ENCODE assay signal across 8 mouse cellular contexts in the genomic region with DNA sequence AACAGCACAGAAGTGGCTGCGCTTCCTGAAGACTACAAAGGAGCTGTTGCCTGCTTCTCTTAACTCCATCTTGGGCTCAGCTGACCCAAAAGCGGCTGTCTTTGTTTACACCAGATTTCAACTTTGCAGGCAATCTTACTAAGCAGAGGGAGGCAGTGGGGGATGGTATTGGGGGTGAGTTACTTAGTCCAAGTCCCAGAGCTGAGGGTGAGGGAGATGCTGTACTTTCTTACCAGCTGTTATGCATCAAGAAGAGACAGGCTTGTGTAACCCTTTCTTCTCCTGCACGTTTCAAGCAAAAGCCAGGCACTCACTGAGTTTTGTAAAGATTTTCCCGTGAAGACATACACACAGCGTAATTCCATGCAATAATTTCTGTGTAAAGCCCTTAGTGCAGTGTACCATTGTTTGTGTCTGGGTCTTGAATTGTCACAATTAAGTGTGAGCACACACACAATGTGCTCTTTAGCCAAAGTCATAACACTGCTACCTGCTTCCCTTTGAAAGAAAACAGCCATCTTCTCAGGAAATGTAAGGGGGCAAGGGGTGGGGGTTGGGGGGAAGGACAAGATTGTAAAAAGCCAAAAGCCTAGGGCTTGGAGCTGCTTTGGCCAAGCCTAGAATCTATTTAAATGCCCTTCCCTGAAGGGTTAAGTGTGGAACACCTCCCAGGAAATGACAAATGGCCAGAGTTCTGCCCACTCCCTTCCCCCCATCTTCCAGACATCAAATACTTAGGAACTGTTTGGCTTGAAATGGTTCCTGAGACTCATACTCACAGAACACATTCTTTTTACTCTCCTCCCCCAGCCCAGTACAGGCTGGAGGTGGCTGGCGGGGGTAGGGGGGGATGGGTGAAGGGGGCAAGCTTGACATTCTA. TPM values are rescaled to one million over a fixed set of nuclear protein-coding genes. Genes with fewer than 3 reads are reported as not detected.
DNase-seq lines count a peak whose midpoint lies in the region; ATAC-seq and TF ChIP-seq lines count a peak whose summit lies in the region.

No protein-coding gene starts in this region.

- H3K9me3 ChIP-seq in midbrain, embryonic 10.5 days (replicated peaks), result no peaks in the 10 kb centered on the region
- H3K9me3 ChIP-seq in midbrain, embryonic 16.5 days (replicated peaks; ENCODE audit: control insufficient read depth, low read length, poor library complexity, severe bottlenecking), result no peaks in the 10 kb centered on the region
- no peaks in the 10 kb centered on the region for H3K9me3 ChIP-seq in intestine, embryonic 15.5 days
- H3K9me3 ChIP-seq in liver, postnatal 0 days (ENCODE audit: low read length), result no peaks in the 10 kb centered on the region

- no peak overlapping the region for H3K4me2 ChIP-seq in midbrain, embryonic 16.5 days (ENCODE audit: low read length)
- peak overlapping the region; percentile 41 for H3K4me2 ChIP-seq in intestine, embryonic 15.5 days (replicated peaks)
- H3K4me2 ChIP-seq in liver, postnatal 0 days (ENCODE audit: low read depth, low read length), result 0 out of 2 replicates have a peak overlapping the region, but pooled peaks have one; percentile 18

- peaks cover 19% of the 10 kb centered on the region for H3K4me1 ChIP-seq in midbrain, embryonic 10.5 days
- no peaks in the 10 kb centered on the region for H3K4me1 ChIP-seq in midbrain, embryonic 16.5 days (ENCODE audit: control insufficient read depth, insufficient read depth, low read length)
- peaks cover 9% of the 10 kb centered on the region; the same call in 1 of the 2 replicates for H3K4me1 ChIP-seq in intestine, embryonic 15.5 days (replicated peaks)
- no peaks in the 10 kb centered on the region for H3K4me1 ChIP-seq in liver, postnatal 0 days (ENCODE audit: insufficient read depth)

- 49% methylated on average over 6 of the region's 6 CpGs for WGBS in midbrain, embryonic 10.5 days
- 56% methylated on average over 6 of the region's 6 CpGs for WGBS in midbrain, embryonic 16.5 days
- 21% methylated on average over 6 of the region's 6 CpGs for WGBS in intestine, embryonic 15.5 days
- WGBS in liver, postnatal 0 days (ENCODE audit: insufficient replicate concordance), result 53% methylated on average over 6 of the region's 6 CpGs

- no peak overlapping the region for H3K9ac ChIP-seq in midbrain, embryonic 16.5 days (ENCODE audit: low read depth, low read length)
- no peak overlapping the region for H3K9ac ChIP-seq in intestine, embryonic 15.5 days
- H3K9ac ChIP-seq in liver, postnatal 0 days (replicated peaks), result no peak overlapping the region

- H3K27ac ChIP-seq in midbrain, embryonic 10.5 days (replicated peaks), result peak overlapping the region; percentile 49; the same call in 1 of the 2 replicates
- no peak overlapping the region for H3K27ac ChIP-seq in midbrain, embryonic 16.5 days (ENCODE audit: low read length)
- peak overlapping the region; percentile 90 for H3K27ac ChIP-seq in intestine, embryonic 15.5 days
- H3K27ac ChIP-seq in liver, postnatal 0 days (ENCODE audit: low read depth), result peak overlapping the region; percentile 44; the same call in 1 of the 2 replicates

- no peaks in the 10 kb centered on the region for H3K36me3 ChIP-seq in midbrain, embryonic 10.5 days
- H3K36me3 ChIP-seq in midbrain, embryonic 16.5 days (ENCODE audit: control insufficient read depth, insufficient read depth, low read length), result no peaks in the 10 kb centered on the region
- H3K36me3 ChIP-seq in intestine, embryonic 15.5 days, result no peaks in the 10 kb centered on the region
- H3K36me3 ChIP-seq in liver, postnatal 0 days (replicated peaks; ENCODE audit: insufficient read depth, low read length), result no peaks in the 10 kb centered on the region

- peak; percentile 25 for DNase-seq in midbrain, embryonic 10.5 days (ENCODE audit: low spot score)
- peak; percentile 68 for DNase-seq in gastrocnemius, postnatal 25 days
- no peak for DNase-seq in liver, postnatal 0 days
- peak; percentile 64 for DNase-seq in testis, postnatal 14 days (ENCODE audit: low spot score)
- DNase-seq in c-Kit-positive CD71-positive TER-119-positive erythroid progenitor cells, embryonic 14.5 days (ENCODE audit: low spot score), result no peak
- no peak for DNase-seq in MN1 (ENCODE audit: low spot score)

- TF ChIP-seq CTCF in liver, postnatal 0 days (IDR thresholded peaks at IDR 0.05; ENCODE audit: low read depth), result no peak

- no peak for TF ChIP-seq EP300 in liver, postnatal 0 days (IDR thresholded peaks at IDR 0.05; ENCODE audit: low read depth)

- ATAC-seq in midbrain, embryonic 16.5 days, result no peak
- ATAC-seq in intestine, embryonic 15.5 days, result peak; percentile 91
- no peak for ATAC-seq in liver, postnatal 0 days

- no peaks in the 10 kb centered on the region for H3K27me3 ChIP-seq in midbrain, embryonic 10.5 days (ENCODE audit: low read depth, poor library complexity, severe bottlenecking)
- H3K27me3 ChIP-seq in midbrain, embryonic 16.5 days (ENCODE audit: control insufficient read depth, insufficient read depth, low read depth, low read length), result no peaks in the 10 kb centered on the region
- H3K27me3 ChIP-seq in intestine, embryonic 15.5 days (replicated peaks), result no peaks in the 10 kb centered on the region
- H3K27me3 ChIP-seq in liver, postnatal 0 days (ENCODE audit: insufficient read depth, low read length), result no peaks in the 10 kb centered on the region

- no peak overlapping the region for H3K4me3 ChIP-seq in midbrain, embryonic 10.5 days
- no peak overlapping the region for H3K4me3 ChIP-seq in midbrain, embryonic 16.5 days (ENCODE audit: low read depth, low read length)
- no peak overlapping the region for H3K4me3 ChIP-seq in intestine, embryonic 15.5 days (replicated peaks)
- no peak overlapping the region for H3K4me3 ChIP-seq in liver, postnatal 0 days (ENCODE audit: low read depth, low read length)

RNA-seq across cellular contexts. Expression of a gene that starts 15.0 kb away (rescaled TPM):
- 84.9 and 139 TPM in 2 replicates for polyA plus RNA-seq in midbrain, embryonic 10.5 days (2016; fragmentation: Nextera tagmentation; extraction: Ambion mirVana)
- 62.8 and 78.9 TPM in 2 replicates for polyA plus RNA-seq in midbrain, embryonic 16.5 days (2015; fragmentation: Nextera tagmentation; extraction: Ambion mirVana)
- 100 to 1,000 TPM; 657 to 809 TPM for total RNA-seq in gastrocnemius, postnatal 25 days (2021)
- polyA plus RNA-seq in intestine, embryonic 15.5 days (2015; fragmentation: Nextera tagmentation; extraction: Ambion mirVana), result 472 and 528 TPM in 2 replicates
- 21.9 and 24.8 TPM in 2 replicates for polyA plus RNA-seq in liver, postnatal 0 days (2015; fragmentation: Nextera tagmentation; extraction: Ambion mirVana)

Comparison
In these comparisons a context has a peak if more than half of its experiments do, and no peak if none do; other contexts are left out.
1. DNase-seq: peak in midbrain, embryonic 10.5 days (single experiment), gastrocnemius, postnatal 25 days (single experiment) and testis, postnatal 14 days (single experiment); none in liver, postnatal 0 days (single experiment), c-Kit-positive CD71-positive TER-119-positive erythroid progenitor cells, embryonic 14.5 days (single experiment) and MN1 (single experiment).